Mouse (Mus musculus) forebrain, embryonic 11.5 days (tissue): ENCODE measurements around the gene Ngef. TPM values are rescaled to one million over a fixed set of nuclear protein-coding genes. Genes with fewer than 3 reads are reported as not detected.

Experiments
- ATAC-seq: fragments of 200-750 bp; cut with Nextera tagmentation; replicated peaks from 2 replicates; pipeline ENCODE4 v1.8.0; 2017; ENCODE audit warnings: moderate TSS enrichment; ENCODE audit not compliant: low FRiP score
- DNase-seq: peaks from one replicate; pipeline ENCODE4 v3.0.0-alpha.2; 2017; ENCODE audit warnings: low spot score
- H3K27ac ChIP-seq: fragments of 300-500 bp; sonication (generic); 2 replicates; pipeline ENCODE4 v1.5.1; 2014; ENCODE audit warnings: low read depth, low read length
- H3K27me3 ChIP-seq: fragments of 300-500 bp; sonication (generic); 2 replicates; pipeline ENCODE4 v1.6.1; 2014; ENCODE audit warnings: mild to moderate bottlenecking, low read length, mixed read lengths; ENCODE audit not compliant: control insufficient read depth, insufficient read depth
- H3K36me3 ChIP-seq: fragments of 300-500 bp; sonication (generic); 2 replicates; pipeline ENCODE4 v1.6.1; 2014; ENCODE audit warnings: mild to moderate bottlenecking, low read length, moderate library complexity, mixed read lengths; ENCODE audit not compliant: control insufficient read depth, insufficient read depth
- H3K4me1 ChIP-seq: fragments of 300-500 bp; sonication (generic); replicated peaks from 2 replicates; pipeline ENCODE4 v1.6.1; 2014; ENCODE audit warnings: low read length, mixed read lengths; ENCODE audit not compliant: control insufficient read depth, insufficient read depth
- H3K4me2 ChIP-seq: fragments of 300-500 bp; sonication (generic); 2 replicates; pipeline ENCODE4 v1.6.1; 2014; ENCODE audit warnings: low read depth, mild to moderate bottlenecking, low read length, moderate library complexity, mixed read lengths; ENCODE audit not compliant: severe bottlenecking
- H3K4me3 ChIP-seq: fragments of 300-500 bp; sonication (generic); 2 replicates; pipeline ENCODE4 v1.5.1; 2014; ENCODE audit warnings: low read depth, low read length
- H3K9ac ChIP-seq: fragments of 300-500 bp; sonication (generic); 2 replicates; pipeline ENCODE4 v1.6.1; 2014; ENCODE audit warnings: low read length
- H3K9me3 ChIP-seq: fragments of 300-500 bp; sonication (generic); 2 replicates; pipeline ENCODE4 v1.6.1; 2016; ENCODE audit warnings: low read length, mixed read lengths; ENCODE audit not compliant: control insufficient read depth
- WGBS: fragments of 180-500 bp; shearing (Covaris S2); extraction: QIAGEN DNeasy Blood & Tissue Kit; methylation state at CpG from one replicate; pipeline ENCODE4 v1.1.7; 2014; 5-methylcytosine and 5-hydroxymethylcytosine counted together
- polyA plus RNA-seq: library from polyadenylated mRNA; unstranded; fragments of >200 nt; fragmentation: Nextera tagmentation; extraction: Ambion mirVana; gene quantifications from 2 replicates; pipeline ENCODE4 v1.2.1, GENCODE M21; 2014

The Ngef gene
- polyA plus RNA-seq = 2.3 and 2.5 TPM in 2 replicates

- Histone ChIP-seq H3K27ac (no peak within 1 kb of the TSS), H3K36me3 (no peaks in the 10 kb centered on the region), H3K4me3 (no peak within 1 kb of the TSS), H3K4me2 (no peak within 1 kb of the TSS), H3K27me3 (no peaks in the 10 kb centered on the region), H3K9me3 (no peaks in the 10 kb centered on the region), H3K4me1 (no peaks in the 10 kb centered on the region), H3K9ac (no peak within 1 kb of the TSS)
- 83% methylated on average over 6 of the region's 6 CpGs for WGBS
- ATAC-seq = no peak
- DNase-seq = no peak
Measured at GRCm38 (mm10) chr1:87573800-87574215, at the start of gene Ngef. Gene Ngef (minus strand): TSS chr1:87573870.

DNA sequence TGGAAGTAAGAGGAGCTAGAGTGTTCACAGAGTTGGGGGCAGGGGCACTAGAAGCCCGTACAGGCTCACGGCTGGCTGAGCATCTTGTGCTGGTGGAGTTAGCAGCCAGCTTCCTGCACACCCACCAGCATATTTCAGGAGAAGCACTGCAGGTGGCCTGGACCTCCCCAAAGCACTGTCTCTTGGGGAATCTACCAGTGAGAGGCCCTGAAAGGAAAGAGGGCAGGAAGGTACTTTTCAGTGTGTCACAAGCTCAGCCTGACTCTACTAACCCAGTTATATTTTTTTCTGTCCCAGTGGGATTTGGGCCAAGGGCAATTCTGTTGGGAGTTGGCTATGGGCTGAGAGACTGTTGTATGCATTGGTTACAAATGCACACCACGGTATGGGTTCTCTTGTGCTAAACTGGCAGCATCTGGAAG, 48.2 kb upstream of the Ngef start:
- WGBS = 73% methylated on average over 3 of the region's 3 CpGs
- Histone ChIP-seq H3K9ac (no peak overlapping the region), H3K27ac (no peak overlapping the region), H3K4me3 (no peak overlapping the region), H3K9me3 (no peaks in the 10 kb centered on the region), H3K4me2 (no peak overlapping the region), H3K27me3 (no peaks in the 10 kb centered on the region), H3K36me3 (no peaks in the 10 kb centered on the region), H3K4me1 (no peaks in the 10 kb centered on the region)
- DNase-seq (no peak), ATAC-seq (no peak)

DNA sequence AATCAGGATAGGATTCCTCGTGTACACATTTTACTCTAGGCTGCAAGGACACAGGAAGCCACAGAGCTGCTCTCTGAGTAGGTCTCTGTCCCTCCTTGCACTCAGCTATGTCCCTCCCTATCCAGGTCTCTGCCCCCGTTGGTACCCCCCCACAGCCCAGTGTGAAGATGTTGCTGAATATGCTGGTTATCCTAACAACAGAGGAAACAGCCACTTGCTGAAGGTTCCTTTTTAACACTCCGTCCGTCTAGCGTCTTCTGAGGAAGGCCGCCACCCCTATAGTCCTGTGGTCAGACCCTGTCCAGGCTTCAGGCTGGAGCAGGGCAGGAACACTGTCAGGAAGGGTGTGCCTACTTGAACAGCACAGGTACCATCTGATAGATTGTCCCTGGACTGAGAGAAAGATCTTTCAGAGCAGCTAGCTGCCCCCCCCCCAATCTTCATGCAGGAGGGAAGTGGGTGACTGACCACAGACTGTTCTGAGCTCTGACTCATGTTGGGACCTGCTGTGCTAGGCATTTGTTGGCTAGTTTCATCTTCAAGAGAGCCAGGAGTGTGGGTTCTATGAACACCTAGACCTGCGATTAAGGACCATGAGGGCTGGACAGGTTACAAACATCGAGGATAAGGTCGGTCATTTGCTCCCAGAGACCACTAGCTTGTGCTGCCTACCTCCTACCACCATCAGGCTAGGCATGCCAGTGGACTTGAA, 47.6 kb upstream of the Ngef start:
- Histone ChIP-seq H3K4me2 (no peak overlapping the region), H3K9me3 (no peaks in the 10 kb centered on the region), H3K27me3 (no peaks in the 10 kb centered on the region), H3K4me1 (no peaks in the 10 kb centered on the region), H3K27ac (no peak overlapping the region), H3K9ac (no peak overlapping the region), H3K36me3 (no peaks in the 10 kb centered on the region), H3K4me3 (no peak overlapping the region)
- 85% methylated on average over 9 of the region's 9 CpGs for WGBS
- ATAC-seq = no peak
- DNase-seq = no peak

GRCm38 (mm10) chr1:87620693-87621092, 47.0 kb upstream of the Ngef start:
- Histone ChIP-seq H3K36me3 (no peaks in the 10 kb centered on the region), H3K9me3 (no peaks in the 10 kb centered on the region), H3K4me2 (no peak overlapping the region), H3K9ac (no peak overlapping the region), H3K4me1 (no peaks in the 10 kb centered on the region), H3K4me3 (no peak overlapping the region), H3K27ac (no peak overlapping the region), H3K27me3 (no peaks in the 10 kb centered on the region)
- no peak for ATAC-seq
- DNase-seq = no peak
- WGBS = 86% methylated on average over 6 of the region's 6 CpGs

DNA sequence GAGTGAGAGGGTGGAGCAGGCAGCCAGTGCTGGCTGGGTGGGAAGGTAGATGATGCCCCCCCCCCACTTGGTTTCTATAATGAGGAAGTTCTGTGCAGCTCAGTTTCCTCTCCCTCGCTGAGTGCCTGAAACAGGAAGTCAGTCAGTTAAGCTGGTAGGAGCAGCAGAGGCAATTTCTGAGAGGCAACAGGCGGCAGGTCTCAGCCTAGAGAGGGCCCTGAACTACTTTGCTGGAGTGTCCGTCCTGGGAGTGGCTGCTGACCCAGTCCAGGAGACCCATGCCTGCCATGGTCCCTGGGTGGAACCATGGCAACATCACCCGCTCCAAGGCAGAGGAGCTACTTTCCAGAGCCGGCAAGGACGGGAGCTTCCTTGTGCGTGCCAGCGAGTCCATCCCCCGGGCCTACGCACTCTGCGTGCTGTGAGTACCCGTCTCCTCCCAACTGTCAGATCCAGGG, 46.6 kb upstream of the Ngef start, which contains the start of gene Inpp5d:
Inpp5d (plus strand) TSS at position 102 of the 458 bp plus-strand sequence.
- 84% methylated on average over 12 of the region's 12 CpGs for WGBS
- no peak within 1 kb of the TSS for H3K4me3 ChIP-seq
- H3K36me3 ChIP-seq = no peaks in the 10 kb centered on the region
- no peaks in the 10 kb centered on the region for H3K9me3 ChIP-seq
- no peak within 1 kb of the TSS for H3K9ac ChIP-seq
- ATAC-seq = no peak
- no peaks in the 10 kb centered on the region for H3K4me1 ChIP-seq
- H3K27me3 ChIP-seq = no peaks in the 10 kb centered on the region
- H3K4me2 ChIP-seq = no peak within 1 kb of the TSS
- DNase-seq = no peak
- H3K27ac ChIP-seq = no peak within 1 kb of the TSS

GRCm38 (mm10) chr1:87614576-87615295, 41.1 kb upstream of the Ngef start:
- Histone ChIP-seq H3K36me3 (no peaks in the 10 kb centered on the region), H3K4me3 (no peak overlapping the region), H3K27me3 (no peaks in the 10 kb centered on the region), H3K4me1 (no peaks in the 10 kb centered on the region), H3K9ac (no peak overlapping the region), H3K4me2 (no peak overlapping the region), H3K9me3 (no peaks in the 10 kb centered on the region), H3K27ac (no peak overlapping the region)
- WGBS = 86% methylated on average over 2 of the region's 2 CpGs
- DNase-seq (no peak), ATAC-seq (no peak)

DNA sequence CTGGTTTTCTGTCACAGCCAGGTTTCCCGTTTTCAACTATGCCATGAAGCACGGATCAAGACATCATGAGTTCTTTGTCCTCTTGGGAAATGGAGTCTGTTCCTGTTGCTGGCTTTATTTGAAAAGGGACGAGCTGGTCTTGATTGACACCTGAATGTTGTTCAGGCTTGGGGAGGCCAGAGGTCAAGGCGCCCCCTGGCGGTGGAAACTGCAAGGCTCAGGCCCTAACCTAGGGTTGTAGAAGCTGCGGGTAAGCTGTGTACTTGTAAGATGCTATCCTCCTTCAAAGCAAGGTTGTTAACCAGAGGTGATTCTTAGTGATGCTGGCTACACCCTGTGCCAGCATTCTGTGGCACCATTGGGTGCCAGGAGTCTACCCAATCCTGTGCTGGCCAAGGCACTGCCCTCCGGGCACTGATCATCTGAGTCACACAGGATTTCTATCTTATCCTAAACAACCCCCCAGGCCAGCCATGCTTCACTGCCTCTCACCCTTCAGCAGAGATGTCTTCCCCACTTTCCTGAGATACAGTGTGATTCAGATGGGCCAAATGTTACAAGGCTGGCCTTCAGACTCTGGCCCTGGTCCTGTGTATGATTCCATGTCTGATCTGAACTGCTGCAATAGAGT, 34.9 kb upstream of the Ngef start:
- no peak for ATAC-seq
- Histone ChIP-seq H3K27ac (no peak overlapping the region), H3K4me1 (no peaks in the 10 kb centered on the region), H3K4me3 (no peak overlapping the region), H3K4me2 (no peak overlapping the region), H3K36me3 (no peaks in the 10 kb centered on the region), H3K9ac (no peak overlapping the region), H3K9me3 (no peaks in the 10 kb centered on the region), H3K27me3 (no peaks in the 10 kb centered on the region)
- WGBS = 28% methylated on average over 7 of the region's 7 CpGs
- DNase-seq = peak; percentile 79

GRCm38 (mm10) chr1:87607385-87608091, 33.9 kb upstream of the Ngef start:
- Histone ChIP-seq H3K27me3 (no peaks in the 10 kb centered on the region), H3K4me2 (no peak overlapping the region), H3K27ac (no peak overlapping the region), H3K9ac (no peak overlapping the region), H3K36me3 (no peaks in the 10 kb centered on the region), H3K4me3 (no peak overlapping the region), H3K4me1 (no peaks in the 10 kb centered on the region), H3K9me3 (no peaks in the 10 kb centered on the region)
- WGBS = 83% methylated on average over 21 of the region's 21 CpGs
- no peak for DNase-seq
- ATAC-seq = no peak
